Mouse (Mus musculus) heart, adult 2 months (tissue): ENCODE measurements at regions not wholly inside any gene's neighbourhood (a gene's known extent, or its start where the extent isn't known, plus 50 kb on each side); places are given as distances from the start of the nearest gene placed in this dataset.
"Not testable (repeated sequence)": the region's sequence is repeated elsewhere in the genome, so short reads cannot be mapped to it uniquely, and the experiment has no call there.

Experiments
- DNase-seq, 2 experiments: peaks; one replicate each; pipeline ENCODE4 v3.0.0; 2021
- H3K27ac ChIP-seq: fragments of 200-600 bp; 2 replicates; pipeline ENCODE4 v1.8.1; 2022
- H3K27me3 ChIP-seq: fragments of 200-500 bp; 2 replicates; pipeline ENCODE4 v1.6.1; 2012; ENCODE audit warnings: mild to moderate bottlenecking, low read length, inconsistent platforms, mixed read lengths; ENCODE audit not compliant: control insufficient read depth, insufficient read depth
- H3K36me3 ChIP-seq: fragments of 200-500 bp; 2 replicates; pipeline ENCODE4 v1.6.1; 2012; ENCODE audit warnings: low read length, inconsistent platforms; ENCODE audit not compliant: control insufficient read depth, insufficient read depth
- H3K4me1 ChIP-seq: fragments of 200-500 bp; 2 replicates; pipeline ENCODE4 v1.6.1; 2011; ENCODE audit warnings: low read length; ENCODE audit not compliant: control insufficient read depth, insufficient read depth
- H3K4me3 ChIP-seq: fragments of 200-600 bp; 2 replicates; pipeline ENCODE4 v1.8.1; 2022
- H3K79me2 ChIP-seq: fragments of 200-500 bp; replicated peaks from 2 replicates; pipeline ENCODE4 v1.6.1; 2012; ENCODE audit warnings: mild to moderate bottlenecking, inconsistent platforms, low read length, moderate library complexity, mixed read lengths; ENCODE audit not compliant: control insufficient read depth, insufficient read depth
- H3K9ac ChIP-seq: fragments of 200-500 bp; 2 replicates; pipeline ENCODE4 v1.6.1; 2012; ENCODE audit warnings: low read depth, mild to moderate bottlenecking, control low read depth, inconsistent platforms, low read length, mixed read lengths
- CTCF ChIP-seq: fragments of 200-600 bp; IDR thresholded peaks from 2 replicates; pipeline ENCODE4 v1.8.1; 2022; ENCODE audit warnings: antibody characterized with exemption, mild to moderate bottlenecking, moderate library complexity
- EP300 ChIP-seq: fragments of 200-500 bp; IDR thresholded peaks from 2 replicates; pipeline ENCODE4 v1.6.1; 2011; ENCODE audit warnings: low read depth, low read length, control low read depth; ENCODE audit not compliant: insufficient read depth
- POLR2A ChIP-seq: fragments of 200-500 bp; IDR thresholded peaks from 2 replicates; pipeline ENCODE4 v1.6.1; 2011; ENCODE audit warnings: mild to moderate bottlenecking, low read depth, low read length, control low read depth; ENCODE audit not compliant: insufficient read depth
- WGBS: fragments of 180-500 bp; shearing (Covaris S2); methylation state at CpG from one replicate; pipeline ENCODE4 v1.1.7; 2018; 5-methylcytosine and 5-hydroxymethylcytosine counted together
- intact Hi-C: fragments of 180-260 bp; cut with DNase I; formaldehyde crosslinking; loops from one replicate; pipeline ENCODE4 v1.15.1; 2025

- WGBS, result 32% methylated on average over 2 of the region's 2 CpGs
- H3K27me3 ChIP-seq, result no peaks in the 10 kb centered on the region
- intact Hi-C loops, result no loop called here
Measured at GRCm38 (mm10) chr1:147138176-147138575, 643.6 kb downstream of the Brinp3 start.

GRCm38 (mm10) chr1:147175350-147175749 lies 680.8 kb downstream of the Brinp3 start:
- Histone ChIP-seq H3K36me3 (no peaks in the 10 kb centered on the region), H3K27me3 (no peaks in the 10 kb centered on the region), H3K79me2 (no peaks in the 10 kb centered on the region), H3K4me3 (no peak overlapping the region), H3K4me1 (no peaks in the 10 kb centered on the region), H3K9ac (no peak overlapping the region), H3K27ac (no peak overlapping the region)
- DNase-seq, result no peak
- no peak for TF ChIP-seq EP300
- TF ChIP-seq POLR2A, result no peak
- no peak for TF ChIP-seq CTCF
- intact Hi-C loops, result no loop called here
- WGBS, result 47% methylated on average over 1 of the region's 1 CpGs

More at GRCm38 (mm10) chr1:147138176-147138575, 643.6 kb downstream of the Brinp3 start:
- Histone ChIP-seq H3K4me3 (no peak overlapping the region), H3K79me2 (no peaks in the 10 kb centered on the region), H3K4me1 (no peaks in the 10 kb centered on the region), H3K9ac (no peak overlapping the region), H3K36me3 (no peaks in the 10 kb centered on the region), H3K27ac (no peak overlapping the region)
- TF ChIP-seq EP300 (no peak), CTCF (no peak), POLR2A (no peak)
- no peak for DNase-seq

GRCm38 (mm10) chr1:147186799-147187198 lies 692.2 kb downstream of the Brinp3 start:
- no peaks in the 10 kb centered on the region for H3K79me2 ChIP-seq
- intact Hi-C loops, result no loop called here
- H3K4me1 ChIP-seq, result no peaks in the 10 kb centered on the region
- TF ChIP-seq POLR2A (no peak), CTCF (no peak), EP300 (no peak)
- no peak for DNase-seq
- H3K36me3 ChIP-seq, result no peaks in the 10 kb centered on the region
- H3K27ac ChIP-seq, result no peak overlapping the region
- 59% methylated on average over 1 of the region's 1 CpGs for WGBS
- H3K9ac ChIP-seq, result no peak overlapping the region
- H3K4me3 ChIP-seq, result no peak overlapping the region
- no peaks in the 10 kb centered on the region for H3K27me3 ChIP-seq

GRCm38 (mm10) chr1:147187251-147188025 lies 692.9 kb downstream of the Brinp3 start:
- Histone ChIP-seq H3K27ac (no peak overlapping the region), H3K27me3 (no peaks in the 10 kb centered on the region), H3K79me2 (no peaks in the 10 kb centered on the region), H3K9ac (no peak overlapping the region), H3K4me1 (no peaks in the 10 kb centered on the region), H3K4me3 (no peak overlapping the region), H3K36me3 (no peaks in the 10 kb centered on the region)
- no peak for TF ChIP-seq POLR2A
- TF ChIP-seq CTCF, result no peak
- no peak for TF ChIP-seq EP300
- 72% methylated on average over 6 of the region's 6 CpGs for WGBS
- no peak for DNase-seq
- intact Hi-C loops, result no loop called here

GRCm38 (mm10) chr1:147199959-147200358 lies 705.4 kb downstream of the Brinp3 start:
- H3K27me3 ChIP-seq, H3K27ac ChIP-seq, DNase-seq, H3K4me1 ChIP-seq, H3K9ac ChIP-seq, H3K36me3 ChIP-seq, H3K79me2 ChIP-seq, intact Hi-C loops, H3K4me3 ChIP-seq: not testable (repeated sequence)
- 91% methylated on average over 2 of the region's 2 CpGs for WGBS

- DNase-seq, H3K4me1 ChIP-seq, H3K9ac ChIP-seq, H3K4me3 ChIP-seq, H3K27ac ChIP-seq, H3K36me3 ChIP-seq, intact Hi-C loops, H3K79me2 ChIP-seq, H3K27me3 ChIP-seq: not testable (repeated sequence)
- 47% methylated on average over 7 of the region's 7 CpGs for WGBS
Measured at GRCm38 (mm10) chr1:147214890-147215289, 720.3 kb downstream of the Brinp3 start.
